Mouse (Mus musculus): ENCODE measurements around the gene Efcc1. TPM values are rescaled to one million over a fixed set of nuclear protein-coding genes. Genes with fewer than 3 reads are reported as not detected.

The Efcc1 gene
- polyA plus RNA-seq, 1 experiment from 2014 or later, result 2.0 TPM

DNA sequence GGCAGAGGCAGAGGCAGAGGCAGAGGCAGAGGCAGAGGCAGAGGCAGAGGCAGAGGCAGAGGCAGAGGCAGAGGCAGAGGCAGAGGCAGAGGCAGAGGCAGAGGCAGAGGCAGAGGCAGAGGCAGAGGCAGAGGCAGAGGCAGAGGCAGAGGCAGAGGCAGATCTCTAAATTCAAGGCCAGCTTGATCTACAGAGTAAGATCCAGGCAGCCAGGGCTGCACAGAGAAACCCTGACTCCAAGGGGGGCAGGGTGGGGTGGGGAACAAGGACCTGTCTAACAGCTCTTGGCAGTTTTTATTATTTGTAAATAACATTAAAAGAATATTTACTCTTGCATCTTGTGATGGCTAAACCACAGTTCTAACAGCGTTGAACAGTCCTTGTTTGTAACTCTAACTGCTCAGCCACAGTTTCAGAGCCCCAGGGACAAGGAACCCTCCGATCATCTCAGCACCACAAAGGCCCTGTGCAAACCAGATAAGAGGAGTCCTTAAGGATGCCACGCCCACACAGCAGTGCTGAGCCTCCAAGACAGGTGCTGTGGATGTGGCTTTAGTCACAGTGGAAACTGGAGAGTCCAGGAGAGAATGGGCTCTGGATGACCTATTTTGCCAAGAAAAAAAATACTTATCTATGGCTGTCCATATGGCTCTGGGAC lies 45.0 kb downstream of the Efcc1 start:
- H3K27ac ChIP-seq (ENCODE audit: low read length), result no peak overlapping the region
- no peak overlapping the region for H3K4me3 ChIP-seq (ENCODE audit: low read length)
- no peak overlapping the region for H3K9ac ChIP-seq (replicated peaks; ENCODE audit: low read length)
- no peaks in the 10 kb centered on the region for H3K27me3 ChIP-seq (ENCODE audit: insufficient read depth, low read length)
- WGBS, result 67% methylated on average over 3 of the region's 3 CpGs
- no peaks in the 10 kb centered on the region for H3K4me1 ChIP-seq (ENCODE audit: insufficient read depth, low read length)
- no peak for ATAC-seq (ENCODE audit: low FRiP score, low TSS enrichment)
- H3K4me2 ChIP-seq (replicated peaks; ENCODE audit: low read depth, low read length), result no peak overlapping the region
- no peaks in the 10 kb centered on the region for H3K9me3 ChIP-seq (ENCODE audit: low read length)
- H3K36me3 ChIP-seq (ENCODE audit: insufficient read depth, low read length), result no peaks in the 10 kb centered on the region

DNA sequence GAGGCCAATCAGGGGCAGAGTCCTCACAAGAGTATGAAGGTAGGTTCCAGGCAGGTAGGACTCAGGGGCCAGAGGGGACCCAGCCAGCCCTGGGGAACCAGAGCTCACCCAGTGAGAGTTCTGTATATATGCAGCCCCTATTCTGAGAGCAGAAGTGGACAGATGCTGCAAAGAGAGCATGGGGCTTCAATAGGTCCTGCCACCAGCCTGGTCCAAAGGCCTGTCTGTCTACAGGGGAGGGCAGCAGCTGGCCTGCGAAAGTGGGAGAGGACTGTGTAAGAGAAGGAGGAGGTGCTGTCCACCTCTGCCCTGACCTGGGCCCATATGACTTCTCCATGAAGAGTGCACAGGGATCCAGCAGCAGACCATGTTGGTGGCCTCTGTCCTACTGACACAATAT lies 46.0 kb downstream of the Efcc1 start:
- Histone ChIP-seq H3K9ac (replicated peaks; ENCODE audit: low read length) (no peak overlapping the region), H3K4me1 (ENCODE audit: insufficient read depth, low read length) (no peaks in the 10 kb centered on the region), H3K27me3 (ENCODE audit: insufficient read depth, low read length) (no peaks in the 10 kb centered on the region), H3K4me3 (ENCODE audit: low read length) (no peak overlapping the region), H3K36me3 (ENCODE audit: insufficient read depth, low read length) (no peaks in the 10 kb centered on the region), H3K9me3 (ENCODE audit: low read length) (no peaks in the 10 kb centered on the region), H3K4me2 (replicated peaks; ENCODE audit: low read depth, low read length) (no peak overlapping the region), H3K27ac (ENCODE audit: low read length) (no peak overlapping the region)
- WGBS, result 53% methylated on average over 1 of the region's 1 CpGs
- ATAC-seq (ENCODE audit: low FRiP score, low TSS enrichment), result 0 out of 2 replicates have a peak, but pooled peaks have one; percentile 11

DNA sequence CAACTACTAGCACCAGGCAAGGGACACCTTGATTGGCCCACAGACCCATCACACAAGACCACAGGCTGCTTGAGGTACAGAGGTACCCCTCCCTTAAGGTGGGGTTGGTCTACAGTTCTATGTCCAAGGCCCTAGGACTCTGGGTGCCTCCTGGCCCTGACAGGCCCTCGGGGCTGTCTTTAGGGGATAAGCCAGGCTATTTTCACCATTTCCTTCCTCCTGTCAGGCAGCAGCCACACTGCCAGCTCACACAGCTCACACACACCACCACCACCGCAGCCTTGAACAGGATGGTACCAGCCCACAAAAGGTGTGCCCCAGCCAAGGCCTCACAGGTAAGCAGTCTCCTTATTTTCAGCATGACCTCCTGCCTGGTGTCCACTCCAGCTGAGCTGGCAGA lies 47.2 kb downstream of the Efcc1 start, which contains the start of gene Gp9:
Gene Gp9, plus strand, starts transcription at position 231 of the 400 bp plus-strand sequence.
- no peaks in the 10 kb centered on the region for H3K4me1 ChIP-seq (ENCODE audit: insufficient read depth, low read length)
- H3K9ac ChIP-seq (replicated peaks; ENCODE audit: low read length), result no peak within 1 kb of the TSS
- ATAC-seq (ENCODE audit: low FRiP score, low TSS enrichment), result no peak
- no peaks in the 10 kb centered on the region for H3K27me3 ChIP-seq (ENCODE audit: insufficient read depth, low read length)
- WGBS, result 73% methylated on average over 2 of the region's 2 CpGs
- no peaks in the 10 kb centered on the region for H3K36me3 ChIP-seq (ENCODE audit: insufficient read depth, low read length)
- H3K27ac ChIP-seq (ENCODE audit: low read length), result no peak within 1 kb of the TSS
- H3K4me3 ChIP-seq (ENCODE audit: low read length), result no peak within 1 kb of the TSS
- no peak within 1 kb of the TSS for H3K4me2 ChIP-seq (replicated peaks; ENCODE audit: low read depth, low read length)
- H3K9me3 ChIP-seq (ENCODE audit: low read length), result no peaks in the 10 kb centered on the region

DNA sequence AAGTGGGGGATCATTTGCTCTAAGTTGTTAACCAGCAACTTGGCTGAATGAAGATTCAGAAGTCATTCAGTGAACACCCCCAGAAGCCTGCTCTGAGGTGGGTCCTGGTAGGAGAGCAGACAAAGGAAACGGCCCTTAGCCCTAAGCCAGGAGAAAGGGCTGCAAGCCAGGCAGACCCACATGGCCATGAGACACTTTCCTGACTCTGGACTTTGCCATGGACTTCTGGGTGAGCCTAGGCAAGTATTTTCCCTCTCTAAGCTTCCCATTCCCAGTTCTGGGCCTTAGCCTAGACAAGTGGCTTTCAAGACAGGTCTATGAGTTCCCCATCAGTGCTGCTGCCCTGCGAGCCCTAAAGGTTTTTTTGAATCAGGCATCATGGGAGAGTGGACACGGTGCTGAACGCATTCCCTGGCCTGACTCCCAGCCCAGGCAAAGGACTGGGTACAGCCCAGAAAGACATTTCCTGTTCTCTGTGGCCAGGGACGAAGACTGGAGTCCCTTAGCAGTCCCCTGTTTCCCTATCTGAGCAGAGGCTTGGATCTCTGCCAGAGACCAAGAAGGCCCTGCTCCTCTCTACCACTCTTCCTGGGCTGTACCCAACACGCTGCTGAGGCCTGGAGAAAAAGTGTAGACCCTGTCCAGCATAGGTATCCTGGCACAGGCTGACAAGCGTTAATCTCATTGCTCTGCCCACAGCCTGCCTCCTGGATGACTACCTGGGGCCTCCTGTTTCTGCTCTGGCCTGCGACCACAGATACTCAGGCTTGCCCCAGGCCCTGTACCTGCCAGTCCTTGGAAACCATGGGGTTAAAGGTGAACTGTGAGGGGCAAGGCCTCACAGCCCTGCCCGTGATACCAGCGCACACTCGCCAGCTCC lies 47.9 kb downstream of the Efcc1 start:
- no peaks in the 10 kb centered on the region for H3K9me3 ChIP-seq (ENCODE audit: low read length)
- WGBS, result 57% methylated on average over 11 of the region's 11 CpGs
- no peaks in the 10 kb centered on the region for H3K4me1 ChIP-seq (ENCODE audit: insufficient read depth, low read length)
- no peak overlapping the region for H3K4me3 ChIP-seq (ENCODE audit: low read length)
- no peaks in the 10 kb centered on the region for H3K27me3 ChIP-seq (ENCODE audit: insufficient read depth, low read length)
- no peak overlapping the region for H3K27ac ChIP-seq (ENCODE audit: low read length)
- H3K9ac ChIP-seq (replicated peaks; ENCODE audit: low read length), result no peak overlapping the region
- H3K36me3 ChIP-seq (ENCODE audit: insufficient read depth, low read length), result no peaks in the 10 kb centered on the region
- peak; percentile 42; the same call in 1 of the 2 replicates for ATAC-seq (ENCODE audit: low FRiP score, low TSS enrichment)
- H3K4me2 ChIP-seq (replicated peaks; ENCODE audit: low read depth, low read length), result no peak overlapping the region

DNA sequence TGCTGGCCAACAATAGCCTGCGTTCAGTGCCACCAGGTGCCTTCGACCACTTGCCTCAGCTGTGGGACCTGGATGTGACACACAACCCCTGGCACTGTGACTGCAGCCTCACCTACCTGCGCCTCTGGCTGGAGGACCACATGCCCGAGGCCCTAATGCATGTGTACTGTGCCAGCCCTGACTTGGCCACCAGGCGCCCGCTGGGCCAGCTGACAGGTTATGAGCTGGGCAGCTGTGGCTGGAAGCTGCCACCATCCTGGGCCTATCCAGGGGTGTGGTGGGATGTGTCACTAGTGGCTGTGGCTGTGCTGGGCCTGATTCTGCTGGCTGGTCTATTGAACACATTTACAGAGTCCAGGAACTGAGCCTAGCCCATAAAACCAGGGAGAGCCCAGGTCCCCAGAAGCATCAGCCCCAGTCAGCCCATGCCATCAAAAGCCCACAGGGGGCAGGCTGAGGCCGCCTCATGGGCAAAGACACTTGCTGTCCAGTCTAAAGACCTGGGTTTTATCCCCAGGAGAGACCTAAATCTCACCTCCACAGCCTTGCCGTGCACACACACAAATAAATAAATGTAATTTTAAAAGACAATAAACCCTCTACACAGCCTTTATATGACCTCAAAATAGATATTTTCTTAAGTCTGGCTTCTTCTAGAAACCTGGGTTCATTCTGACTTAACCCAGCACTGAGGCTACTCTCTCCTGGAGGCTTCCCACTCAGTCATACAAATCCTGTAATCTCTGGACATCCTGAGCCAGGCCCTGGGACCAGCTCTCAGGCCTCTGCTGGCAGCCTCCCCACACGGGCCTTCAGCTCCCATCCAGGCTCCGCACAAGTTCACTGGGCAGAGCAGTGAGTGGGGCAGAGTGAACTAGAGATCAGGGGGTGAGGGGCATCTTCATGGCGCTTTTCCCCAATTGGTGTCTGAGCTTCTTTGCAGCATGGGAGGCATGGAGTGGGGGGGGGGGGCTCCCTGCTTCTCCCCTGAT lies 48.8 kb downstream of the Efcc1 start:
- 87% methylated on average over 11 of the region's 11 CpGs for WGBS

DNA sequence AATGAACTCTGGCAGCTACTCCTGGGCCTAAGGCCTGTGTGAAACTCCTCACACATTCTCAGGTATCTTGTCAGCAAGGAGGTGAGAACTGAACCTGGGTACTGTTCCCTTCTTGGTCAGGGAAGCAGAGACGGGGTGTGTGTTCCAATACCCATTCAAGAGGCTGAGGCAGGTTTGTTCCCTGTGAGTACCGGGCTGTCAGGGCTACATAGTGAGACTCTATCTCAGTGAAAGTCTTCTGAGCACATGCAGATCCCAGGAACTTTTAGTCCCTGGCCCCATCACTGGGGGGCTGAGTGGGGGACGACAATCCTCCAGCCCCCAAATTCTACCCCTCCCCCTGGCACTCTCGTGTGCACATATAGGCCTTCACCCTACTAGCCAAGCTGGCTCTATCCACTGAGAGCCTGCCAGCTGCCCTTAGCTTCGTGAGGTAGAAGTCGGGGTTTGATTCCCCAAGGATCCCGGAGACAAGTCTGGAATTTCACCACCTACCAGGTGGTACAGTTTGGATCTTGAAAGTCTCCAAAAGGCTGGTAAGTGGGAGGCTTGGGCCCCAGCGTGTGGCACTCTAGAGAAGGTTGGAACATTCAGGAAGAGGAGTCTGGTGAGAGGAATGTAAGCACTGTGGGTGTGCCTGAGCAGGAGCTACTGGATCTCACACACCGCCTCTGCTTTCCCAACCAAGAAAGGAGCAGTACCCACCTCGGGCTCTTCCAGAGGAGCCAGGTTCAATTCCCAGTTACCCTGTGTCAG lies 50.1 kb downstream of the Efcc1 start:
- Histone ChIP-seq H3K27ac (ENCODE audit: low read length) (no peak overlapping the region), H3K36me3 (ENCODE audit: insufficient read depth, low read length) (no peaks in the 10 kb centered on the region), H3K27me3 (ENCODE audit: insufficient read depth, low read length) (no peaks in the 10 kb centered on the region), H3K9ac (replicated peaks; ENCODE audit: low read length) (no peak overlapping the region), H3K4me3 (ENCODE audit: low read length) (no peak overlapping the region), H3K4me1 (ENCODE audit: insufficient read depth, low read length) (no peaks in the 10 kb centered on the region), H3K9me3 (ENCODE audit: low read length) (no peaks in the 10 kb centered on the region), H3K4me2 (replicated peaks; ENCODE audit: low read depth, low read length) (no peak overlapping the region)
- whole genome bisulfite sequencing, result 81% methylated on average over 10 of the region's 10 CpGs
- ATAC-seq (ENCODE audit: low FRiP score, low TSS enrichment), result no peak

More for the DNA sequence above, 48.8 kb downstream of the Efcc1 start:
- ATAC-seq (ENCODE audit: low FRiP score, low TSS enrichment), result peak; percentile 35; the same call in 1 of the 2 replicates
- Histone ChIP-seq H3K9me3 (ENCODE audit: low read length) (no peaks in the 10 kb centered on the region), H3K9ac (replicated peaks; ENCODE audit: low read length) (no peak overlapping the region), H3K27me3 (ENCODE audit: insufficient read depth, low read length) (no peaks in the 10 kb centered on the region), H3K36me3 (ENCODE audit: insufficient read depth, low read length) (no peaks in the 10 kb centered on the region), H3K4me1 (ENCODE audit: insufficient read depth, low read length) (no peaks in the 10 kb centered on the region), H3K4me2 (replicated peaks; ENCODE audit: low read depth, low read length) (no peak overlapping the region), H3K27ac (ENCODE audit: low read length) (no peak overlapping the region), H3K4me3 (ENCODE audit: low read length) (no peak overlapping the region)

DNA sequence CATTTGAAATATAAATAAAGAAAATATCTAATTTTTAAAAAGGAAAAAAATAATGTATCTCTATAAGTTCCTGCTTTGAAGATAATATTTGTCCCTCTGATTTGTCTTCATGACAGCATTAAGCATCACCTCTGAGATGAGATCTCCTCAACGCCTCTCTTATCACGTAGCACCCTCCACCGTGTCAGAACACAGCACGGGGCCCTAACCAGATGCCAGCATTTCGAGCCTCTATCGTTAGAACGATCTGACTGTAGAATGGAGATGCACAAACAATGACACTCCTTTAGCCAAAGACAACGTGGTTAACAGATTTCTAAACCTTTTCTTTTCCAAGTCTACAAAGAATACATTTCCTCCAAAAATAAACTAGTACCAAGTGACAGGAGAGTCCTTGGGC lies 53.4 kb downstream of the Efcc1 start:
- no peak for ATAC-seq (ENCODE audit: low FRiP score, low TSS enrichment)
- Histone ChIP-seq H3K9me3 (ENCODE audit: low read length) (no peaks in the 10 kb centered on the region), H3K4me3 (ENCODE audit: low read length) (no peak overlapping the region), H3K9ac (replicated peaks; ENCODE audit: low read length) (no peak overlapping the region), H3K27me3 (ENCODE audit: insufficient read depth, low read length) (no peaks in the 10 kb centered on the region), H3K4me1 (ENCODE audit: insufficient read depth, low read length) (peaks cover 5% of the 10 kb centered on the region; the same call in 1 of the 2 replicates), H3K4me2 (replicated peaks; ENCODE audit: low read depth, low read length) (no peak overlapping the region), H3K36me3 (ENCODE audit: insufficient read depth, low read length) (no peaks in the 10 kb centered on the region), H3K27ac (ENCODE audit: low read length) (no peak overlapping the region)
- 74% methylated on average over 8 of the region's 8 CpGs for WGBS

DNA sequence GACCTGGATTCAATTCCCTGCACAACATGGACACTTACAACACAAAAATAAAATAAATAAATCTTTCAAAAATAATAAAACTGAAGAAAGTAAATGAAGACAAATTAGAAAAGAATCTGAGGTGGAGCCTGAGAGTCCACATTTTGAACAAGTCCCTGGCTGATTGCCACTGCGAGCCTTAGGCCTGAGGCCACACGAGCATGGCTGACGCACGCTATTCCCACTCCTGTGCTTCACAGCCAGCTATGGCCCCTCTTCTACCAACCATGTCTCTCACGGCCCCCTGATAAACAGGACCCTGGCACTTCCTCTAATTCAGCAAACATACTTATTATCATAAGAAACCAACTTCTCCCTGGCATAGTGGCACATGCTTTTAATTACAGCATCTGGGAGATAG lies 56.0 kb downstream of the Efcc1 start:
- no peak for ATAC-seq (ENCODE audit: low FRiP score, low TSS enrichment)
- WGBS, result 76% methylated on average over 5 of the region's 5 CpGs
- no peaks in the 10 kb centered on the region for H3K27me3 ChIP-seq (ENCODE audit: insufficient read depth, low read length)
- H3K36me3 ChIP-seq (ENCODE audit: insufficient read depth, low read length), result no peaks in the 10 kb centered on the region; the same call in 1 of the 2 replicates
- no peaks in the 10 kb centered on the region for H3K9me3 ChIP-seq (ENCODE audit: low read length)
- H3K4me2 ChIP-seq (replicated peaks; ENCODE audit: low read depth, low read length), result no peak overlapping the region
- H3K4me1 ChIP-seq (ENCODE audit: insufficient read depth, low read length), result peaks cover 26% of the 10 kb centered on the region
- no peak overlapping the region for H3K27ac ChIP-seq (ENCODE audit: low read length)
- H3K4me3 ChIP-seq (ENCODE audit: low read length), result no peak overlapping the region
- no peak overlapping the region for H3K9ac ChIP-seq (replicated peaks; ENCODE audit: low read length)

Measured in kidney, embryonic 16.5 days (tissue).